Mouse (Mus musculus) lung, adult 18-20 months (tissue): ENCODE data around the gene Kdr.
A peak's percentile ranks its signal among the peaks of the same experiment; 100 is the strongest.

Experiments
- DNase-seq, 2 experiments: peaks; one replicate each; pipeline ENCODE4 v3.0.0; 2022; ENCODE audit warnings: mixed read lengths in 2 of 2

Kdr gene

GRCm38 (mm10) chr5:75906102-75906501 is 72.2 kb downstream of the Kdr start:
- DNase-seq, result peak; percentile 16 to 29

DNA sequence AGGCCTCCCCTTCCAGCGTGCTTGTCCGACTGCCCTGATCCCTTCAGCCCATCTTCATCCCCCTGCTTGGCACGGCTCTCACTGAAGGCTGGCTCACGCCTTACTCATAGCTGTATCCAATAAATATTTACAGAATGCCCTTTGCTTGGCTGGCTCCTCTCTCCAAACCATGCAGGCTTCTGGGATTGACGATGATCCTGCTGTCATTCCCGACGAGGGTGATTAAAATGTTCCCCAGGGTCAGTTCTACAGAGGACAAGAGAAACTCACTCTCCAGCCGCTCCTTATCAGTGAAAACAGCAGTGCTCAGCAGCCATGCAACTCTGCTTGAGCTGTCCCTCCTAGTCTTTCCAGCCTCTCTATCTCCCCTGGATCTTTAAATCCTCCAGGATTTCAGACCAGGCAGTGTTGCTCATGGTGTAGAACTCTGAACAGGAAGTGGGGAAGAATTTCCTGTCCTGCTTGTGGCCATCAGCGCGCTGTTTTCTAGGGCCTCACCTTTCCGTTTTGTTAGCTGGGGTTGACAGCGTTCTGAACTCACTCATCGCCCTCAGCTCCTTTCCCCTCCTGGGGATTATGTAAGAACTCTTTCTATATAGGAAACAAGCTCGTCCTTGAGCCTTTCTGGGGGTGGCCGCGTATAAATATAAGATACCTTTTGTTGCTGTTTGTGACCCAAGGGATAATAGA is 77.9 kb downstream of the Kdr start:
- DNase-seq, result peak; percentile 46 to 67

DNA sequence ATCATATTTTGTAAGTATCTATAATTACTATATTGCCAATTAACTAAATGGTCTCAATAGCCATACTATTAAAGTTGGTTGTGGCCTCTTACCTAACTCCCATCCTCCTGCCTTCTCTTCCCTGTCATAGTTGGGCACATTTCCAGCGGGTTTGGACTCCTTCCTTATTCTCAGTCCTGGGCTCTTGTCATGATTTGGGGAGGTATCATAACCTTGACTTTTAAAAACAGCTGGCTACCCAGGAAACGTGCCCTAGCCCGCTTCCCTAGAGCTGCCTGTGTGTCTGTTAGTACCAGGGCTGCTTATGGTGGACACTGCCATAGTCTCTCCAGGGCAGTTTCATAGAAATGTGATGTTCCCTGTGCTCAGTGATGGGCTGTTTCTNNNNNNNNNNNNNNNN is 82.9 kb downstream of the Kdr start:
- DNase-seq, result no peak

GRCm38 (mm10) chr5:75892956-75893471 is 85.2 kb downstream of the Kdr start:
- DNase-seq, result no peak
